Mouse (Mus musculus) NIH3T3 (cell line): ENCODE measurements around the gene Lrrc41.

ENCODE experiments used
- DNase-seq: peaks from one replicate; pipeline ENCODE4 v3.0.0-alpha.2; 2012; ENCODE audit warnings: low read depth

The Lrrc41 gene

DNA sequence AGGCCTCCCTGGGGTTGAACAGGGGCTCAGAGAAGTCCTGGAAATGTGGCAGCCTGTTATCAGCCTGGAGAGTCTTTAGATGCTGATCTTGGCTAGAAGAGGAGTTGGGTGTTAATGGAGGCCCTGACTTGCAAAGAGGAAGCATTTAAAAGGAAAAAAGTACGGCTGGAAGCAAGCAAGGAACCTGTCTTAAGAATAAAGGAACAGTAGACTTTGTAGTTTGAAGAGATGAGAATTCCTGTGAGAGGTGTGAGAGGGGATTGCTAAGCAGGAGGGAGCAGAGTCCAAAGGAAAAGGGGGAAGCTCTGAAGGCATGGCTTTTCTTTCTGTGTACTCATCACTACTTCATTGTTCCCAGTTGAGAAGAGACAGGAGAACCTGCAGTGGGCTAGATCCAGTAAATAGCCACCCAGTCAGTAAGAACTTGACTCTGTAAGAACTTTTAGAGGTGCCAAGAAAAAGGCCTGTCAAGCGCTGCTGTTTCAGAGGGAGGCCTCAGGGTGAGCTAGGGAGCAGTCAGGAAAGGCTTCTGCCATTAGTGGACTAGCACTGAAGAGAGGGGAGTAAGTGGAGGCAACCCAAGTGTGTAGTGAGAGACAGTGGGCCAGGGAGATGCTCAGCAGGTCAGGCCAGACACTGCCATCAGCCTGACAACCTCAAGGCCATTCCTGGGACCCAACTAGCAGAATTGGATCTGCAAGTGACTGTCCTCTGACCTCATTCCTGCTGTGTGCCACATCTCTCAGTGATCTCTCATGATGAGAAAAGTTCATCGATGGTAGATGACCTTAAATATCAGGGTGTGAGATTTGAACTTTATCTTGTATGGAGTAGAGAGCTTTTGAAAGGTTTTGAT lies 2.4 kb downstream of the Lrrc41 start:
- peak; percentile 71 for DNase-seq

DNA sequence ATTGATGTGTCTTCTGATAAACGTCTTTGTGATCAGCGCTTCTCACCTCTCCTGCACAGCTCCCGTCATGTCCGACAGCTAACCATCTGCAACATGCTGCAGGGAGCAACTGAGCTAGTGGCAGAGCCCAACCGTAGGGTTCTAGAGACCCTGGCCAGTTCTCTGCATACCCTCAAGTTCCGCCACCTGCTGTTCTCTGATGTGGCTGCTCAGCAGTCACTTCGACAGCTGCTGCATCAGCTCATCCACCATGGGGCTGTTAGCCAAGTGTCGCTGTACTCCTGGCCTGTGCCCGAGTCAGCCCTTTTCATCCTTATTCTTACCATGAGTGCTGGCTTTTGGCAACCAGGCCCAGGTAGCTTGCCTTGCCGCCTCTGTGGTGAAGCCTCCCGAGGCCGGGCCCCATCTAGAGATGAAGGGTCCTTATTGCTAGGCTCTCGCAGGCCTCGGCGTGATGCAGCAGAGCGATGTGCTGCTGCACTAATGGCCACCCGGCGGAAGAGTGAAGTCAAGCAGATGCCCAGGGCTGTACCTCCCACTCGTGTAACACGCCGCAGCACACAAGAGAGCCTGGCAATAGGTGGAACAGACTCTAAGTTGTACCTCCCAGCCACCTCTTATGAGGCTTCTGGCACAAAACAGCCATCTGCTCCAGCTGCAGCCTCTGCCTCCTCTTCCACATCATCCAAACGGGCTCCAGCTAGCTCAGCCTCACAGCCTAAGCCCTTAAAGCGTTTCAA lies 13.6 kb downstream of the Lrrc41 start:
- DNase-seq, result no peak

DNA sequence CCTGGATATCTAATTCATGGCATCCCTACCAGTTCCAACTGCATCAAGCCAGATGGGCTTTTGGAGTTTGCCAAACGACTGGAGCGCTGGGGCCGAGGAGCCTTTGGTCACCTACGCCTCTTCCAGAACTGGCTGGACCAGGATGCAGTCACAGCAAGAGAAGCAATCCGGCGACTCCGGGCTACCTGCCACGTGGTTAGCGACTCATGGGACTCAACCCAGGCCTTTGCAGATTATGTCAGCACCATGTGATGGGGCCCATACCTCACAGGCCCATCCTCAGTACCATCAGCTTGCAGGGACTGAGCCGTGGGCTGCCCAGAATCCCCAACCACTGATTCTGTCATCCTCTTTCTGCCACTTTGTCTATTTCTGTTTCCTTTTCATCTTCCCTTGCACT lies 21.2 kb downstream of the Lrrc41 start:
- peak; percentile 72 for DNase-seq

DNA sequence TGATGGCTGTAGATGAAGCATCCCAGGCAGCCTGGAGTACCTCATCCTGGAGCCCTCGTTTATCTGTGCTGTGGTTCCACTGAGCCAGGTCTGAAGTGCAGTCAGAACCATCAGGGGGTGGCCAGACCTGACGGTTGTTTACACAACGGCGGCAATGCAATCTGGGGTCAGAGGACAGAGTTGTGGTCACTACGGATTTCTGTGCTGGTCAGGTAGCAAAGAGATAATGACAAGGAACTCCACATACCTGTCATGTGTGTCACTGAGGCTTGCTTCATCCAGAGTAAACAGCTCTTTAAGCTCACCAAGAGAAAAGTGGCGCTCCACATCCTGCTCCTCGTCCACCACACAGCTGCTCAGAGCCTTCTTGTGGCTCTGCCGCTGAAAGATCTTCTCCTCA lies 22.1 kb downstream of the Lrrc41 start:
- no peak for DNase-seq

DNA sequence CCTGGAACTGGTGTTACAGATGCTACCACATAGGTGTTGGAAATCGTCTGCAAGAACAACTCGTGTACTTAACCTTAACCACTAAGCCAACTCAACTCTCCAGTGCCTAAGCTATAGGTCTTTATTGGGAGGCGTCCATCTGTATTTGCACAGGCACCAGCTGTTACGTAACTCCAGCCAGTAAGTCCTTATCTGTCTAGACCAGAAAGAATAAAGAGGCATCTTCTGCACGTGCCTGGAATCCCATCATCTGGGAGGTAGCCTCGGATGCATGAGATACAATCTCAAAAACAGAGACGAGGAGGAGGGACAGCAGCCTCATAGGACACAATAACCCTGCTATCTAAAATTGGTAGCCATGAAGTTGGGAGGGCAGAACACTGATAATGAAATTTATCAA lies 25.9 kb downstream of the Lrrc41 start:
- no peak for DNase-seq

DNA sequence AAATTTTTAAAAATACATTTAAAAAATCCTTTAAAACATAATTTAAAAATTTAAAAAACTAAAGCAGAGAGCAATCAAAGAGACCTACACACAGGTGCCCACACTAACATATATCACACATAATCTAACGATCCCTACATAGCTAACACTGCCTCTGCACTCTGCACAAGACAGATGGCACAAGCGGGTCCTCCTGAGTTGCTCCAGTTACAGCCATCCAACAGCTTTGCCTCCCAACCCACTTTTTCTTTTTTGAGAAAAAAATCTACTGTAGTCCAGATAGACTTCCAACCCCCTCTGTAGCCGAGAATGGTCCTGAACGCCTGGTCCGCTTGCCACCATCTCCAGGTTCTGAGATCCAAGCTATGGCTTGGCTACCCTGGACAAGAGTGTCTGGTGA lies 30.2 kb downstream of the Lrrc41 start:
- DNase-seq, result no peak

DNA sequence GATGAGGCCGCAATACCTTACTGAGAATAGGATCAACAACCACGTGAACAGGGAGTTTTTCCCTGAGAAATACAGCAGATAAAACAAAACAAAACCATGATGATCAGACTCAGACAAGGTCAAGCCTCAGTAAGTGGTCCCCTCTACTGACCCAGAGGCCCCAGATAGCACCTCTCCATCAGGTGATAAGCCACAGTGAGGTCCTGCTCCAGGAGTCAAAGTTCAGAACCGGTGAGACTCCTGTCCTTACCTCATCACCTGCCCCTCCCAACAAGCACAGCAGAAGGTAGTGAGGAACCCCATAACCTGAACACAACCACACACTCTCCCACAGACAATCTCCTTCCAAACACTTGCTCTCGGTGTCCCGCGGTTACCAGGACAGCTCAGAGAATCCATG lies 35.6 kb downstream of the Lrrc41 start:
- DNase-seq, result no peak

DNA sequence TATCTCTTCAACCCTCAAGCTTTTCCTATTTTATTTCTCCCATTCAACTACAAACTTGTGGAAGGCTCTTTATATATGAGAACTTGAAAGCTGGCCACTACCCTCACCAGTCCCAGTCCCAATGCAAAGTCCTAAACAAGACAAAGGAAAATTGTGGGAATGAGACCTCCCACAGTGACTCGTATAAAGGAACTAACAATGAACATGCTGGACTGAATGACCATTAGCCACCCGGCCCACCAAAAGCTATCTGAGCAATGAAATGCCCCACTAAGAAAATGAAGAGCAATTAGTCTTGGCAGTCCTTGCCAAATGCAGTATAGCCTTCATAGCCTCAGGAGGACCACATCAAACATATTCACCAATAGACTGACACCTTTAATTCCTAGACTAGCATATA lies 36.4 kb downstream of the Lrrc41 start:
- no peak for DNase-seq

DNA sequence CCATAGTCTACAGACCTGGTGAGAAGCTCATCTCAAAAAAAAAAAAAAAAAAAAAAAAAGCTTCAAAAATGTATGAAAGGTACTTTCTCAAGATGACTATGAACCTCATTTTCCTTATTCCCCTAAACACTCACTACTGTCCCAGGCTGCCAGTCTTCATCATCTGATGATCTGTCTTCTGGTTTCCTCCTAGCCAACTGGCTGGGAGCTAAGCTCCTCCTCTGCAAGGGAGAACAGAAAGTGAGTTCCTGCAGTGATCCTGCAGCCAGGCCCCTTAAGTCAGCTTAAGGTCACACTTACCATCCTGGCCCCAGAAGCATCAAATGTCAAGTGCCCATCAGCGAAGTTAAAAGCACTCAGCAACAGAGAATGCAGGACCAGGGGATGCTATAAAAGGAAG lies 47.7 kb downstream of the Lrrc41 start:
- peak; percentile 32 for DNase-seq

DNA sequence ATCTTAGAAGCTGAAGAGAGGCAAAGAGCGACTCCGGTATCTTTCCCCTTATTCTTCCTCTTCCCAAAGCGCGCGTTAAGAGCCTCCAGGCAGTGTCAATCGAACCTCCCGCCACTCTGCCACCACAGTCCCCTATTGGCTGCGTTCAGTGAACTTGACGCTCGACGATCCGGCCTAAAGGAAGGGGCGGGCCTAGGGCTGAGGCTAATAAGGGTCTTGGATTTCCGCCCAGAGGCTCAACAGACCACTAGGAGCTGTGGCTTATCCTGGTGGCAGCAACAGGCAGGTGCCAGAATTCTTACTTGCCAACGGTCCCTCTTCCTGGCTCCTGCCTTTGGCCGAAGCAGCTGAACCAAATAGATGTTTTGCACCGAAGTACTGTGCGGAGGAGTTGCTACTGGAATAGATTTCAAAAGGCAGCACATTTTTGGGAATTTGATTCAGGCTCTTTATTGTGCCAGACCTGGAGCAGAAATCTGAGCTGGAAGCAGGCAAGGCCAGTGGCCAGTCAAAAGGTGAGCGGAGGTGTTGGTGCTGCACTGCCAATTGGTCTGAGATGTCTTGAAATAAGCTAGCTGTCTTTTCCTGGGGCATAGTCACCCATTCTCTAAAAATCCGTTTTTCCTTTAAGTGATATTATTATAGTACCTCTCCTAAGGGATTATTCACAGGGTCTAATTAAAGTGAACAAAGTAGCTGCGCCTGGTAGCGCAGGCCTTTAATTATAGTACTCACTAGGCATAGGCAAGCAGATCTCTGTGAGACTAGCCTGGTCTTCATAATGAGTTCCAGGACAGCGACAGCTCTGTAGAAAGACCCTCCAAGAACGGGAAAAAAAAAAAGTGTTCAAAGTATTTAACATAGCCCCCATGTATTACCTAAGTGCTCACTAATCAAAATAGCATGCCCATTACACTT lies 48.8 kb downstream of the Lrrc41 start, which contains the start of the genes Rad54l and Pomgnt1:
TSS of gene Rad54l (minus strand) at position 89 of the 918 bp plus-strand sequence.
TSS of gene Pomgnt1 (plus strand) at position 239 of the 918 bp plus-strand sequence.
- peak; percentile 96 for DNase-seq

DNA sequence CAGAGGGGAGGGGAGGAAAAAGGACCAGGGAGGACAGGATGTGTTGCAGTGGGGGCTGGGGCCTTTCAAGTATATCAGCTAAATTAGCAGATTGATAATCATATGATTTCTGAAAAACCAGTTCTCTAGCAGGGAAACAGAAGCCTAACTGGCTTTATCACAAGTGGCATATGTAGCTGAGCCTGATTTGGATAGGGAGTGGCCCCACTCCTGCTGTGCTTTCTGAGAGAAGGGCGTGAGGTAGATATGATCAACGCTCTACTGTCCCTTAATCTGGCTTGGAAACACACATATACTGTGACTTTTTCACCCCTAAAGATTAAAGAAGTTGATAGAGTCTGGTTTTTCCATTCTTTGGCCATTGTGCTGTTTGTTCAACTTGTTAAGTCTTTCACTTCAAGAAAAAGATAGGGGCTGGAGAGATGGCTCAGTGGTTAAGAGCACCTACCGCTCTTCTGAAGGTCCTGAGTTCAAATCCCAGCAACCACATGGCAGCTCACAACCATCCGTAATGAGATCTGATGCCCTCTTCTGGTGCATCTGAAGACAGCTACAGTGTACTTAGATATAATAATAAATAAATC lies 50.8 kb downstream of the Lrrc41 start:
- DNase-seq, result no peak

DNA sequence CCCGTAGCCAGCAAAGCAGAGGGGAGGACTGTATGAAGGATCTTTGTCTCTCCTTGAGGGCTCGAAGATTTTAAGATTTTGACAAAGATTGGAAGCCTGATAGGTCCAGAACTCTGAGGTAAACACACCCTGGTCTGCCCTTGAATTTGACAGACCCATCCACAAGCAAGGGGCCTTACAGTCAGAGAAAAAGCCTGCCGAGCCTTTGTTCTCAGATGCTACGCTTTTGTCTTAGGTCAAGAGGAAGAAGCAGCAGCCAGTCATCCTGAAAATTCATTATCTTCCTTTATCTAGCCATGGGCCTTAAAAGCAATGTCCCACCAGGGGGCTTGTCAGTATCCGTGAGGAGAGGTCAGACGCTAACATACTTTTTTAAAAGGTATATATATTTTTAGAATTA lies 52.9 kb downstream of the Lrrc41 start:
- DNase-seq, result no peak

DNA sequence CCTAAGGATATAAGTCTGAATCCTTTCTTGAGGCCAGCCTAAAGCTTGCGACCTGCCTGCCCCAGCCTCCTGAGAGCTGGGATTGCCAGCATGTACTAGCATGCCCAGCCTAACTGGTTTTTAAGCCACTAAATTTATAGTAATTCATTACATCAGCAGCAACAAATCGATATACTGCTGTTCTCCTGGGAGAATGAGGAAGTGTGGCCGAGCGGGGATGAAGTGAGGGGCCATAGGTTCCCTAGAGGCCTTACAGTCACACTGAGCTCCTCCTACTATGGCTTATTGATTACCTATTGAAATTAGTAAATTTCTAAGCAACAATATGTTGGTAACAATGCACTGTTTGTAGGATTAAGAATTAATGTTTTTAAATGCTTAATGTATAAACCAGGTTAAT lies 58.1 kb downstream of the Lrrc41 start:
- DNase-seq, result no peak

DNA sequence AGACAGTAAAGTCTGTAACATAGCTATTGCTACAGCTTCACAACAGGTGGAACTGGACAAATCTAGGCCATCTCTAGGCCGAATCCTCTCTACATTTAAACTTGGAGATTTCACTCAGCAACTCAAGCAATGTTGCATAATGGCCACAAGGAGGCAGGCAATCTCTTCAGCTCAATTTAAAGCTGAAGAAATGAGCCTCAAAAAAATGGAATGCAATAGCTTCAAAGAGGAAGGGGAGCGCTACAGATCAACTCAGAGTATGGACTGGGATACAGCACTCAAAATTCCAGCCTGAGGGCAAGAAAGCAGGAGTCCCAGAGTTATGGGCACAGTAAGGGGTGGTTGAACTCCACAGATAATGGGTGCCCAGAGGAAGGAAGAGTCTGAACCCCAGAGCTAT lies 59.9 kb downstream of the Lrrc41 start:
- peak; percentile 80 for DNase-seq

DNA sequence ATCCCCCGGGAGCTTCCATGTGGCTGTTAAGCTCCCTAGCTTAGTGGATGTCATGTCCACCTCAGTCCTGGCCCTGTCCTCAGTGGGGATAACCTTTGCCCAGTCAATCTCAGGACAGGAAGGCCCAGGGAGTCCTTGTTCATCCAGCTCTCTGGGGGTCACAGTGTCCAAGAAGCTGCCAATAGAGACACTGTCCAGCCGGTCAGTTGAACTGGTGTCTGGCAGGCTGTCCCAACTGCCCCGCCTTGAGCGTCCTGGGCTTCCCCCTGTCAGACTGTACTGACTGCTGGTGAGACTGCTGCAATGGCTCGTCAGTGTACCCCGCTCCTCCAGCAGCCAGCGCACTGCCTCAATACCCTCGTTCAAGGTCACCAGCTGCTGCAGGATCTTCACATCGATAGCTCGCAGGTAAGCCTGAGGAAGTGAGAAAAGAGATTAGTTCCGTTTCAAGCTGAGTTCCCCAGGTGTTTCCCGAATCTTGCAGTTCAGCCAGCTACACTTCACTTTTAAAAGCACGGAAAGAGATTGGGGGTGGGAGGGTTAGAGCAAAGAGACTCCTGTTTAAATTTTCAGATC lies 62.4 kb downstream of the Lrrc41 start:
- no peak for DNase-seq

DNA sequence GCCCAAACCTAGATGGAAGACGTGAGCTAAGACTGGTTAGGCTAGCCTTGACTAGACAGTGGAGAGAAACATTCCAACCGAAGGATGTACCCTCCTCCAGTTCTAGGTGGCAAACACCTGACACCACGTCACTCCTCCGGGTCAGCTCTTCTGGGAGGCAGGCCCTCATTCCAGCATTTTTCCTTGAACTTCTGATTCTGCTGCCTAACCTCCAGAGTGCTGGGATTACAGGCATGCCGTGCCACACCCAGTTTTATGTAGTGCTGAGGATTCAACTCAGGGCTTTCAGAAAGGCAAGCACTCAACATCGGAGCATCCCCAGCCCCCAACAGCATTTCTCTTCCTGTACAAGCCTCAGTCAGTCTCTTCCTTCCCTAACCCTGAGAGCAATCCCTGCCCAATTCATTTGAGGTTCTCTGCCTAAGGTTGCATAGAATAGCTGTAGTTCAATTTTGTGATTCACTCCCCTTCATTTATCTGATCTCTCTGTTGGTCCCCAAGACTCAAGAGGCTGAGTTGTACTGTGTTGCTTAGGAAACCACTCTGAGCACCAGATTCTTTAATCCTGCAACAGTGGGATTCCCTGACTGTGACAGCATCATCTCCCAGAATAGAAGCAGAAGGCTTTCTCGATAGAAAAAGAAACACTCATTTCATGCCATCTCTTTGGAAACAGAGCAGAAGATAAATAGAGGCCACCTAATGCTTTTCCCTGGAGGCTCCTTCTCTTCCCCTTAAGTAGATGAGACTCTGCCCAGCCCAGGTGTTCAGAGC lies 65.9 kb downstream of the Lrrc41 start:
- no peak for DNase-seq

DNA sequence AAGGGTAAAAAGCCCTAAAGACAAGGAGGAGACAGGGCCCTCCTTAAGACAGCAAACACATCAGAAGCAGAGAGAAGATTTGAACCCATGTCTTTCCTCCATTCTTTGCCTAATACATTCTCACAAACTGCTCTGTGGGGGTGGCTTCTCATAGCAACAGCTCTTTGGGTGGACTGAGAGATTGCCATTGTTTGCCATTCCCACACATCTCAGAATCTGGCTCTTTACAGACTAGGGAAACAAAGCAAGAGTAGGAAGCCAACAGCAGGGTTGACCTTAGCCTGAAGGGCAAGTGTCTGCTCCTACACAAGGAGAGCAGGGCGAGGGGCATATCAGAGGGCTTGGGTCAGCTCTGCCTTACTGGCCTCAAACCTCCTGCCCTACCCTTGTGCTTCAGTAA lies 66.7 kb downstream of the Lrrc41 start:
- DNase-seq, result no peak

DNA sequence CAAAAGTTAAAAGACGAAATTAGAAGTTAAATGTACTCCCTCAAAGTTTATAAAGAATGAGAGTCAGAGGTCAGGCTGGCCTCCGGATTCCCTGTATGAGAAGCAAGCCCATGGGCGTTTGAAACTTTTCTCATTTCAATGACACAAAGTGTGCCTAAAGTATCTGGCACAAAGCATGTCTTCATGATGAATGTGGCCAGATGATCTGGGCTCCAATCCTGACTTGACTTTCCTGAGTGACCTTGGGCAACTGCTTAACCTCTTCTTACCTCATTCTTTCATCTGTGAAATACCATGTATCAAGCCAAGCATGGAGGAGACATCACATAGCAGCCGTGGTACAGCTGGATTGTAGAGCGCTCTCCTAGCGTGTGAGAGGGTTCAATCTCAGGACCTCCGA lies 67.2 kb downstream of the Lrrc41 start:
- no peak for DNase-seq

DNA sequence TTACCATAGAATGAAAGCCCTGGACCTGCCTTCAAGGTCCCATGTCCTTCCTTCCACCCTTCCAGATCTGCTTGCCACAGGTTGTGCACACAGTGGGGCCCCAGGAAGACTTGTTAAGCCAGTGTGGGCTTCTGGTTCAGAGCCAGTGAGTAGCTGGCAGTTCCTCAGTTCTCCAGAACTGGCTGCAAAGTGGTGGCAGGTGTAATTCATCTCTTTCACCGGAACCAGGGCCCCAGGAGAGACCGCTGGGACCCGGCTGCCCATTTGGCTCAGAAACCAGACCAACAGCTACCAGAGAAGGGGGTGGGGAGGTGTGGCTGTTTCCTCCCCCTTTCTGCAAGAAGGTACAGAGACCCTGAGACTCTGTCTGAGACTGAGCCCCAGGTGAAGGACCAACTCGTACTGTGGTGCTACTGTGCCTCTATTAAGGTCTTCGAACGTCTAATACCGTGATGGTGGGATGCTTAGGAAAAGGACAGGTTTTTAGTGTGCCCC lies 68.3 kb downstream of the Lrrc41 start:
- no peak for DNase-seq

DNA sequence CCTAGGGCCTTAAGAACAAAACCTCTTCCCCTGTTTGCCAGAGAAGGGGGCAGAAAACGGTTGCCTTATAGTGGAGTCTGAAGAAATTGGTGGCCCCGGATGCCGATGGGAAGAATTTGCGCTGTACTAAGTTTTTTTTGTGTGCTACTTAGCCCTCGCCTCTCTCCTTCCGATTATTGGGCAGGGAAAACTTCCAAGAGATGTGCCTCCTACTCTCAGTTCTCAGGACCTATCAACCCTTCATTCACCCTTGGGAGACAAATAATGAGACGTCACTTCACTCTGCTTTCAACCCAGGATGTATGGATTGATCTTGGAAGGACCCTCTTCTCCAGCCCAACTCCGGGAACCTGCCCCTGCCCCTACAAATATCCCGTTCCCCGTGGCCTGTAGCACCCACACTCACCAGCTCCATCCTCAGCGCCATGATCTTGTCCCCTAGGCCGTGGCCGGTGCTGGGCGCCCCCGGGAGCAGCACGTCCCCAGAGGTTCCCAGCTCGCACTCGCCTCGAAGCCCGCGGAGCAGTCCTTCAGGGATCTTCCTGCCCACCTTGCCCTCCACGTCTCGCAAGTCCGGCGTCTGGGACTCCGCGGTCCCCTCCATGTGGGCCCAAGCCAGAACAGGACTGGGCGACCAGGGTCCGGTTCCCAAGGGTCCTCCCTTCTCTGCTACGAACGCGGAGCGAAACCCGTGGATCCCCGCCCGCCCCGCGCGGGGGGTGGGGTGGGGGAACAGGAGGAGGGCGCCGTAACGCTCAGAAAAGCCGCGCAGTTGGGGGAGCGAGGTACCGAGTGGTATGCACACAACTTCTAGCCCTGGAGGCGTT lies 69.0 kb downstream of the Lrrc41 start:
- DNase-seq, result peak; percentile 74
